Mouse (Mus musculus) hindbrain, embryonic 12.5 days (tissue): ENCODE results near the gene Akirin2. TPM values are rescaled to one million over a fixed set of nuclear protein-coding genes. Genes with fewer than 3 reads are reported as not detected.

Experiments
- ATAC-seq: fragments of 200-750 bp; cut with Nextera tagmentation; 2 replicates; pipeline ENCODE4 v1.8.0; 2017; ENCODE audit warnings: moderate TSS enrichment; ENCODE audit not compliant: low FRiP score
- H3K27ac ChIP-seq: fragments of 300-500 bp; sonication (generic); 2 replicates; pipeline ENCODE4 v1.5.1; 2016; ENCODE audit warnings: mild to moderate bottlenecking
- H3K27me3 ChIP-seq: fragments of 300-500 bp; sonication (generic); 2 replicates; pipeline ENCODE4 v1.6.1; 2016; ENCODE audit warnings: mild to moderate bottlenecking
- H3K36me3 ChIP-seq: fragments of 300-500 bp; sonication (generic); 2 replicates; pipeline ENCODE4 v1.6.1; 2016; ENCODE audit warnings: mild to moderate bottlenecking
- H3K4me1 ChIP-seq: fragments of 300-500 bp; sonication (generic); 2 replicates; pipeline ENCODE4 v1.6.1; 2016
- H3K4me2 ChIP-seq: fragments of 300-500 bp; sonication (generic); replicated peaks from 2 replicates; pipeline ENCODE4 v1.6.1; 2016; ENCODE audit warnings: mild to moderate bottlenecking
- H3K4me3 ChIP-seq: fragments of 300-500 bp; sonication (generic); 2 replicates; pipeline ENCODE4 v1.5.1; 2016; ENCODE audit warnings: mild to moderate bottlenecking
- H3K9ac ChIP-seq: fragments of 300-500 bp; sonication (generic); 2 replicates; pipeline ENCODE4 v1.6.1; 2016; ENCODE audit warnings: mild to moderate bottlenecking, moderate library complexity
- H3K9me3 ChIP-seq: fragments of 300-500 bp; sonication (generic); replicated peaks from 2 replicates; pipeline ENCODE4 v1.6.1; 2016; ENCODE audit warnings: mild to moderate bottlenecking
- WGBS: fragments of 180-500 bp; shearing (Covaris S2); methylation state at CpG from one replicate; pipeline ENCODE4 v1.1.7; 2016; 5-methylcytosine and 5-hydroxymethylcytosine counted together
- polyA plus RNA-seq: library from polyadenylated mRNA; unstranded; fragments of >200 nt; fragmentation: Nextera tagmentation; extraction: Ambion mirVana; gene quantifications from 2 replicates; pipeline ENCODE4 v1.2.1, GENCODE M21; 2016

Akirin2 gene
- polyA plus RNA-seq, 1 experiment from 2014 or later: 139 TPM

DNA sequence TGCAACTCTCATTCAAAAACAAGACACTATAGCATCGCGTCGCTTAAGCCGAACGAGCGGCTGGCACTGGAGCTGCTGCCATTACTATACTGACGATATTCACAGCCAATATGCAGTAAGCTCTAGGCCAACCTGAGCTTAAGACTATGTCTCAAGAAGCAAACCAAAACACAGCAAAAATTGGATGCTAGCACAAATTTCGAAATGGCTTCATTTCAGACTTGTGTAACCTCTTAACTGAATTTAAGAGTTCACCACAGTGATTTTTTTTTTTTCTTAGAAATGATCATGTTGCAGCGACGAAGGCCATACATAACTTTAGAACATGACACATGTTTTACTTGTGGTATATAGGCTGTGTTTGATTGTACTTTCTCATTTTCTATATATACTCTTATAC lies 55.9 kb downstream of the Akirin2 start:
- Histone ChIP-seq H3K4me3 (no peak overlapping the region), H3K4me1 (no peaks in the 10 kb centered on the region), H3K27me3 (no peaks in the 10 kb centered on the region), H3K27ac (no peak overlapping the region), H3K9me3 (no peaks in the 10 kb centered on the region), H3K36me3 (peaks cover 42% of the 10 kb centered on the region), H3K9ac (no peak overlapping the region), H3K4me2 (no peak overlapping the region)
- WGBS: 95% methylated on average over 10 of the region's 10 CpGs
- no peak for ATAC-seq

DNA sequence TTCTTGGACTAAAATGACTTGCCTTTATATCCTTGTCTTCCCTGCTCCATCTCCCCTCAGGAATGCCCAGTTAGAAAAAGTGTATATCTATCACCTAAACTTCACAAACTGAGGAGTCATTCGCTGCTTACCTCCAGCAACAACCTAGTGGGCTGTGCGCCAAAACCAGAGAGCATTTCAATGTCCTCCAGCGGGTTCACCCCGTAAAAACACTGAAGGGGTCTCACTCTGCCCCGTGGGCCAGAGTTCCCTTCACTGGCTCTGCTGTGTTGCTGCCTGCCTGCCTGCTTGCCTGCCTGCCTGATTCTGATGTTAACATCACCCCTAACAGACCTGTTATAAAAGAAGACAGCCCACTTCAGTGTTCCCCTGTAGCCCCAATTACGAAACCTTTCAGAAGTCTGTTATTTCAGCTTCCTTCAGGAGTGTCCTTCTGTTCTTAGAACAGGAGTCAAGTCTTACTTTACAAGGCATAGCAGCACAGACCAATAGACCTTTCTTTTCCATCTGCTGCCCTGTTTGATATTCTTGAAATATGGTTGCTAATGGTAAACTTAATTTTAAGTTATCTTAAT lies 62.9 kb downstream of the Akirin2 start:
- no peaks in the 10 kb centered on the region for H3K27me3 ChIP-seq
- peak overlapping the region; percentile 84 for H3K4me3 ChIP-seq
- peaks cover 5% of the 10 kb centered on the region for H3K36me3 ChIP-seq
- H3K4me2 ChIP-seq: peak overlapping the region; percentile 95
- H3K9me3 ChIP-seq: no peaks in the 10 kb centered on the region
- peak overlapping the region; percentile 86 for H3K9ac ChIP-seq
- 76% methylated on average over 6 of the region's 6 CpGs for WGBS
- peaks cover 20% of the 10 kb centered on the region for H3K4me1 ChIP-seq
- no peak for ATAC-seq
- no peak overlapping the region for H3K27ac ChIP-seq

DNA sequence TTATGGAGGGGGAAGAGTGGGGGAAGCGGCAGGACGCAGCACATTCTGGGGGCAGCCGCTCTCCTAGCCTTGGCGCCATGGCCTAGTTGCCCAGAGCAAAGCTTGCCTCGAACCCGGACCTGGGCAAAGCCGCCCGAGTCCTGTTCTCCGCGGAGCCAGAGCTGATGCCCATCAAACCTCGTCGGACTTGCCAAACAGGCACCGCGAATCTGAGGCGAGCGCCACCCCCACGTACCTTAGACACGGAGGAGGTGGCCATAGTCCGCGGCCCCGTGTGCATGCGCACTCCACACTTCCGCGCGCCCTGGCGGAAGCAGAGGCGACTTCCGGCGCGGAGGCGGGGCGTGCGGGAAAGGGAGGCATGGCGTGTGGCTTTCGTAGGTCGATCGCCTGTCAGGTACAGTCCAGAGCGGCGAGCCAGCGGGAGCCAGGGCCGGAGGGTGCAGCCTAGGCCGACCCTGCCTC lies 63.9 kb downstream of the Akirin2 start, which contains the start of the genes Orc3 and Rars2:
Gene Orc3 (minus strand): TSS at position 315 of the 465 bp plus-strand sequence.
Gene Rars2 (plus strand): TSS at position 328 of the 465 bp plus-strand sequence.
- Histone ChIP-seq H3K4me2 (peak within 1 kb of the TSS; percentile 95), H3K9ac (peak within 1 kb of the TSS; percentile 86), H3K4me3 (peak within 1 kb of the TSS; percentile 84), H3K9me3 (no peaks in the 10 kb centered on the region), H3K27ac (peak within 1 kb of the TSS; percentile 87), H3K27me3 (no peaks in the 10 kb centered on the region), H3K4me1 (peaks cover 20% of the 10 kb centered on the region), H3K36me3 (peaks cover 1% of the 10 kb centered on the region; the same call in 1 of the 2 replicates)
- peak; percentile 99 for ATAC-seq
- WGBS: 0% methylated on average over 42 of the region's 42 CpGs

DNA sequence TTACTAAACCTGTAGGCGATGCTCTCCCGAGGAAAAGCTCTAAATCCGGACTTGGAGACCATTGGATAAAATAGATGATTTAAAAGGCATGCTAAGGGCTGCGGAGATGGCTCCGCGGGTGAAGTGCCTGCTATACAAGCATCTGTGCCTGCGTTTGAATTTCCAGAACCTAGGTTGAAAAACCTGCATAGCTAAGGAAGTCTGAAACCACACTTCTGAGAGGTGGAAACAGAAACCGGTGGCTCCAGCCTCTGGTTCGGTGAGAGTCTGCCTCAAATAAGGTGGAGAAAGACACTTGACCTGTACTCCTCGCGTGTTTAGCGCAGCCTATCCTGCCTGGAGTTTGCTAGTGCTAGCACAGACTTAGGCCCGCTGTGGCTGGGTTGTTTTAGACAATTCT lies 64.6 kb downstream of the Akirin2 start:
- Histone ChIP-seq H3K9me3 (no peaks in the 10 kb centered on the region), H3K4me3 (peak overlapping the region; percentile 84), H3K4me1 (peaks cover 20% of the 10 kb centered on the region), H3K4me2 (peak overlapping the region; percentile 95), H3K27me3 (no peaks in the 10 kb centered on the region), H3K9ac (peak overlapping the region; percentile 86), H3K27ac (peak overlapping the region; percentile 87), H3K36me3 (no peaks in the 10 kb centered on the region)
- peak; percentile 30 for ATAC-seq
- 2% methylated on average over 13 of the region's 13 CpGs for WGBS

DNA sequence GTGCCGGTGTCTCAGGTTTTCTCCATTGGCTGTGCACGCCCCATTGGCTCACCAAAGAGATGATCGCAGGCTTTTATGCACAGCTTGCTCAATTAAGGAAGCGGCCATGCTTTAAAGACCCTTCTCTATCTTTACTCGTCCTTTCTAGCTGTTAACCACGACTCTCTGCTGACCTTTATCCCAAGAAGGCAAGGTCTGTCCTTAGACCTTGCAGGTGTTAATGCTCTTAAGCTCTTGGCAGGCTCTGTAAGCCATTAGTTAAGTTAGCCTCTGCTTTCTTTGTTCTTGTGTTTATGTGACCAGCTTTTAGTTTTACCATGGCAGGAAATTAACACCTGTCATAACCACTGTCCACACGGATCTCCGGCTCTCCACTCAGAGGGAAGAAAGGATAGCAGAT lies 65.4 kb downstream of the Akirin2 start:
- WGBS: 55% methylated on average over 8 of the region's 8 CpGs
- peak overlapping the region; percentile 86; the same call in 1 of the 2 replicates for H3K9ac ChIP-seq
- no peak for ATAC-seq
- no peak overlapping the region for H3K27ac ChIP-seq
- peaks cover 20% of the 10 kb centered on the region for H3K4me1 ChIP-seq
- no peaks in the 10 kb centered on the region for H3K36me3 ChIP-seq
- peak overlapping the region; percentile 84 for H3K4me3 ChIP-seq
- H3K9me3 ChIP-seq: no peaks in the 10 kb centered on the region
- peak overlapping the region; percentile 95 for H3K4me2 ChIP-seq
- no peaks in the 10 kb centered on the region for H3K27me3 ChIP-seq

Other genes with a start within 250 kb of the Akirin2 start
- gene Orc3, start 64.0 kb downstream of the Akirin2 start, polyA plus RNA-seq: 104 and 113 TPM in 2 replicates
- gene Rars2, start 64.0 kb downstream of the Akirin2 start, polyA plus RNA-seq: 72.2 and 72.7 TPM in 2 replicates
- 53.9 and 54.1 TPM in 2 replicates for gene Slc35a1, start 136.5 kb downstream of the Akirin2 start, polyA plus RNA-seq
- gene Cfap206, start 179.3 kb downstream of the Akirin2 start, polyA plus RNA-seq: 5.2 and 5.3 TPM in 2 replicates
- gene Gm136, start 205.3 kb downstream of the Akirin2 start, polyA plus RNA-seq: not detected in 2 replicates
- gene Smim8, start 227.5 kb downstream of the Akirin2 start, polyA plus RNA-seq: 43.2 and 48.0 TPM in 2 replicates